Mouse (Mus musculus) thymus, adult 2 months (tissue): ENCODE data around the gene Rundc3a. TPM values are rescaled to one million over a fixed set of nuclear protein-coding genes. Genes with fewer than 3 reads are reported as not detected.

Experiments used
- DNase-seq: peaks from one replicate; pipeline ENCODE4 v3.0.0; 2021
- H3K27ac ChIP-seq: fragments of 200-500 bp; 2 replicates; pipeline ENCODE4 v1.5.1; 2012; ENCODE audit warnings: low read length, control low read depth; ENCODE audit not compliant: control insufficient read depth, insufficient read depth
- H3K27me3 ChIP-seq: fragments of 200-500 bp; 2 replicates; pipeline ENCODE4 v1.6.1; 2012; ENCODE audit warnings: mild to moderate bottlenecking, low read length, moderate library complexity, mixed read lengths; ENCODE audit not compliant: control insufficient read depth, insufficient read depth
- H3K36me3 ChIP-seq: fragments of 200-500 bp; 2 replicates; pipeline ENCODE4 v1.6.1; 2012; ENCODE audit warnings: mild to moderate bottlenecking, low read length, moderate library complexity; ENCODE audit not compliant: control insufficient read depth, insufficient read depth
- H3K4me1 ChIP-seq: fragments of 200-500 bp; replicated peaks from 2 replicates; pipeline ENCODE4 v1.6.1; 2012; ENCODE audit warnings: low read length; ENCODE audit not compliant: control insufficient read depth, insufficient read depth
- H3K4me3 ChIP-seq: fragments of 200-500 bp; 2 replicates; pipeline ENCODE4 v1.5.1; 2012; ENCODE audit warnings: mild to moderate bottlenecking, low read length, control low read depth, moderate library complexity; ENCODE audit not compliant: control insufficient read depth, insufficient read depth
- CTCF ChIP-seq: fragments of 200-500 bp; IDR thresholded peaks from 2 replicates; pipeline ENCODE4 v1.5.1; 2012; ENCODE audit warnings: mild to moderate bottlenecking, control low read depth, low read length, moderate library complexity, borderline replicate concordance; ENCODE audit not compliant: control insufficient read depth, poor library complexity, insufficient read depth; ENCODE audit errors: extremely low read depth
- POLR2A ChIP-seq: fragments of 200-500 bp; IDR thresholded peaks from 2 replicates; pipeline ENCODE4 v1.6.1; 2012; ENCODE audit warnings: mild to moderate bottlenecking, low read length, control low read depth, moderate library complexity; ENCODE audit not compliant: control insufficient read depth, poor library complexity, insufficient read depth; ENCODE audit errors: extremely low read depth
- WGBS: fragments of 180-500 bp; shearing (Covaris S2); methylation state at CpG from one replicate; pipeline ENCODE4 v1.1.7; 2018; 5-methylcytosine and 5-hydroxymethylcytosine counted together
- polyA plus RNA-seq: library from polyadenylated mRNA; depleted of rRNA; stranded (reverse); fragments of >200 nt; gene quantifications from 2 replicates; pipeline ENCODE4 v1.2.3, GENCODE M21; 2012

Gene Rundc3a
- polyA plus RNA-seq, 1 experiment, result 8.1 TPM

DNA sequence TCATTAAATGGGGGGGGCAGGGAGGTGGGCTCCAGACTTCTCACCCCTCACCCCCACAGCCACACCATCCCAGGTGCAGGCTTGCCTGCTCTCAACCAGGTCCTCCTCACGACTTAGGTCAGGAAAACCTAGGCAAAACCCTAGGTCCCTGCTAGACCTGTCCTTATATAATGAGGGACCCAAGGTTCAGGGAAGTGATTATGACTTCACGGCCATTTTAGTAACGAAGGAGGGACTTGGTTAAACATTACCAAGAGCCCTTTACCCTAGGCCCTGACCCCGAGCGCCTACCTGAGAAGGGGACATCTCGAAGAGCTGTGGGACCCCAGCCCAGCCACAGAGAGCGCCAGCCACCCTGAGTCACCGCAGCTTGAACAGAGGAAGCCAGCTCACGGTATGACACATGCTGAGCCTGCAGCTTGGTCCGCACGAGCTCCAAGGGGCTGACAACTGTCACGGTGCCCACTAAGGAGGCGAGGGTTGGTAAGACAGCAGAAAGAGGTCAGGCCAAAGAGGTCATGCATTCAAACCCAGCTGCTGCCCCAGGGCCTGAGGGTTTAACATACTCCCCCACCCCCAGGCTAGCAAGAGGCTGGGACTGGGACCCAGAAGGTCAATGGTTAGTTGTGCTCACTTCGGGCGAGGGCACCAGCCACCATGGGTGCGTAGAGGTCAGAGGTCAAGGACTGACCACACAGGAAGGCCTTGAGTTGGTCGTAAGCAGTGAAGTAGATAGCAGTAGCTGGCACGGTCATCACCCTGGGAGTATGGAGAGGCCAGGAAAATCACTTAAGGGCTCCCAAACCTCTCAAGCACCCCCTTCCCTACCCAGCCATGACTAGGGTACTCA is 11.2 kb downstream of the Rundc3a start:
- Histone ChIP-seq H3K27ac (no peak overlapping the region), H3K36me3 (no peaks in the 10 kb centered on the region), H3K27me3 (peaks cover 3% of the 10 kb centered on the region; the same call in 1 of the 2 replicates), H3K4me1 (peaks cover 12% of the 10 kb centered on the region), H3K4me3 (no peak overlapping the region)
- no peak for TF ChIP-seq CTCF
- no peak for TF ChIP-seq POLR2A
- no peak for DNase-seq
- WGBS, result 95% methylated on average over 18 of the region's 18 CpGs

DNA sequence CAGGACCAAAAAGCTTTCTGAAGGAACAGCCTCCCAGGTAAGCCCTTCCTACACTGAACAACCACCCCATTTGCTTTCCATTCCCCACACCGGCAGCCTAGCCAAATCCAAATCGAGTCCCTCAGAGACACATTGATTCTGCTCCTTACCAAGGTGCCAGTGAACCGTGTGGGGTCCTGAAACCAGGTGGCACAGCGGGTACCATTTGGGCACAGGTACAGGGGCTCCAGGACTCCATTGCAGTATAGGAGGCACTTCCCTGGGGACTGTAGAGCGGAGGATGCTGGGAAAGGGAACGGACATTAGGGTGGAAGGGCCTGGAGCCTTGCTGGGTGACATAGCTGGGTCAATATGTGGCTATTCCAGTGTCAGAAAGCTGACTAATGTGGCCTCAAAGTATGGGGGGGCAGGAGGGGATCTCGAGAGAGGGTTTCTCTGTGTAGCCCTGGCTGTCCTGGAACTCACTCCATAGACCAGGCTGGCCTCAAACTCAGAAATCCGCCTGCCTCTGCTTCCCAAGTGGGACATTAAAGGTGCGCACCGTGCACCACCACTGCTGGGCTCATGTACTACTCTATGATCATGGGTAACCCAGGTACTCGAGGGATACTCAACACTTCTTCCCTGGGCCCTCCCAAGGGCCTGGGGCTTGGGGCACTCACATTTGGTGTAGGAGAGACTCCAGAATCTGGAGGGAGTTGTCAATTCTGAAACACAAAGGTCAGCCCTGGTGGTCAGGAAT is 12.5 kb downstream of the Rundc3a start:
- Histone ChIP-seq H3K4me1 (peaks cover 12% of the 10 kb centered on the region), H3K4me3 (no peak overlapping the region), H3K27ac (no peak overlapping the region), H3K27me3 (no peaks in the 10 kb centered on the region; the same call in 1 of the 2 replicates), H3K36me3 (no peaks in the 10 kb centered on the region)
- WGBS, result 88% methylated on average over 11 of the region's 11 CpGs
- no peak for TF ChIP-seq CTCF
- no peak for TF ChIP-seq POLR2A
- no peak for DNase-seq

DNA sequence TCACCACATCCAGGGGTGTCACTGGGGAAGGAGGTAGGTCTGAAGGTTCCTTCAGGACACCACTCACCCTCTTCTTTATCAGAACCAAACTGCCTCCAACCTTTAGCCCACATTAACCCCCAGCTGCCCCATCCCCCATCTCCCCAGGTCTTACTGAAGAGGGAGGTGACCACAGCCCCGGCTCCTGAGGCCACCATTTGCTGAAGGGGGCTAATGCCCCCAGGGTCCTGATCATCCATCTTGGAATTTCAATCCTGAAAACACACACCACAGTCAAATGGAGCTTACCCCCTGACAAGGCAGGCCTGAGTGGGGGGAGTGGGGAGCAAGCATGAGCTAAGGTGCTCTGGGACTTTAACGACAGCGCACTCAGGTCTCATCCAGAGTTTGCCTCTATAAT is 13.2 kb downstream of the Rundc3a start:
- Histone ChIP-seq H3K4me3 (no peak overlapping the region; the same call in 1 of the 2 replicates), H3K27me3 (no peaks in the 10 kb centered on the region), H3K4me1 (peaks cover 12% of the 10 kb centered on the region), H3K27ac (no peak overlapping the region), H3K36me3 (no peaks in the 10 kb centered on the region)
- 52% methylated on average over 3 of the region's 3 CpGs for WGBS
- TF ChIP-seq POLR2A (no peak), CTCF (no peak)
- no peak for DNase-seq

DNA sequence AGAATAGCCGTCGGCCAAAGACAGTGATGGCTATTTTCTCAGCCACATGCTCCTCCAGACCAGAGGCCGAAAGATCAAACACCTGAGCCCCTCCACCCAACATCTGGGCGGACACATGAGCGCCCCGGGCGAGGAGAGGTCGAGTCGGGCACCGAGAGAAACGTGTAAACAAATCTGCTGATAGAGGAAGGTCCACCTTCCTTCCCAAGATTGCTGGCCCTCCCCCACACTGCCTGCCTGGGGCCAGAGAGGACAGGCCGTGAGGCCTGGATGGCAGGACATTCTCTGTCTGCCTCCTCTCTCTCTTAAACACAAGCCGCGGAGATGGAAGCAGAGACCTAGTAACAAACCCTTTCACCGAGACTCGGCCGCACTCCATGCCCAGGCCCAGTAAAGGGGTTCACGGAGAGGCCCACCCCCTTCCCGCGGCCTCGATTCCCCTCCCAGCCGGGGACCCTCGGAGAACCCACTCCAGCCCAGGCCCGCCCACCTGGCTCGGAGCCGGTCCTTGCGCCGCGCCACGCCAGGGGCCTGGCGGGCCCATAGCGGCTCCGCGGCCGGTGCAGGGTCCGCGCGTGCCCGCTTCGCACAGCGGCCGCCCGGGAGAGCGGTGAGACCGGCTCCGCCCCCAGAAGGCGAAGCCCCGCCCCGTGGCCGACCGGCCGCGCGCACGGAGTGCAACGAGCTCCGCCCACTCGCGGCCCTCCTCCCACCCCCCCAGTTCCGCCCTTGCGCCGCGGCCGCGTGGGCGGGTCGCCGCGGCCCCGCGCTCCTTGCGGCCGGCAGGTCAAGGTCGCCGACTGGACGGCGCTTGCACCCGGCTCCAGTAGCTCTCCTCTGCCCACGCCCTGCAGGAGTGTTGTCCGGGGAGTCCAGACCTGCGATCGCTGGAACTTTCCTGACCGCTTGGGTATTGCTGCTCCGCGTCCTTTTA is 14.0 kb downstream of the Rundc3a start:
- peak; percentile 92 for DNase-seq
- under 1% methylated on average over 85 of the region's 85 CpGs for WGBS
- H3K4me1 ChIP-seq, result peaks cover 12% of the 10 kb centered on the region
- TF ChIP-seq CTCF (peak; percentile 44; the same call in 1 of the 2 replicates), POLR2A (0 out of 2 replicates have a peak, but pooled peaks have one; percentile 11)
- peak overlapping the region; percentile 55 for H3K27ac ChIP-seq
- H3K36me3 ChIP-seq, result no peaks in the 10 kb centered on the region
- H3K4me3 ChIP-seq, result peak overlapping the region; percentile 60
- no peaks in the 10 kb centered on the region for H3K27me3 ChIP-seq

DNA sequence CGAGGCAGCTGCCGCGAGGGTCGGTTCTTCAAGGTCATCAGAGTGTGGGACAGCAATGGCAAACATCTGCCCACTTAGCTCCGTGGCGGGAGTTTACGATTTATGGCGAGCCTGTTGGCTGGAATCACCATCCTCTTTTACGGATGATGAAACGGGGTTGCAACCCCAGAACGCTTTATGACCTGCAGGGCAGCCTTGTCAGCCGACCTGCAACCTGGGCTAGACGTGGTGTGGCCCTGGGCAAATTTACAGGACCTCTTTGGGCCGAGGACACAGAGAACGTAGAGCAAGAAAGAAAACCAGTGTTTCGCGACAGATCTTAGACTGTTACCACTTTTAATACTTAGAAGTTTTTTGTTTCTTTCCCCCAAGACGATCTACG is 14.6 kb downstream of the Rundc3a start, which contains the start of gene Slc25a39:
Gene Slc25a39, minus strand, starts transcription at position 113 of the 382 bp plus-strand sequence.
- TF ChIP-seq CTCF, result no peak
- no peak for TF ChIP-seq POLR2A
- no peak for DNase-seq
- Histone ChIP-seq H3K4me3 (peak within 1 kb of the TSS; percentile 60), H3K27me3 (no peaks in the 10 kb centered on the region), H3K27ac (peak within 1 kb of the TSS; percentile 55), H3K36me3 (no peaks in the 10 kb centered on the region), H3K4me1 (peaks cover 12% of the 10 kb centered on the region)
- WGBS, result 1% methylated on average over 19 of the region's 19 CpGs

DNA sequence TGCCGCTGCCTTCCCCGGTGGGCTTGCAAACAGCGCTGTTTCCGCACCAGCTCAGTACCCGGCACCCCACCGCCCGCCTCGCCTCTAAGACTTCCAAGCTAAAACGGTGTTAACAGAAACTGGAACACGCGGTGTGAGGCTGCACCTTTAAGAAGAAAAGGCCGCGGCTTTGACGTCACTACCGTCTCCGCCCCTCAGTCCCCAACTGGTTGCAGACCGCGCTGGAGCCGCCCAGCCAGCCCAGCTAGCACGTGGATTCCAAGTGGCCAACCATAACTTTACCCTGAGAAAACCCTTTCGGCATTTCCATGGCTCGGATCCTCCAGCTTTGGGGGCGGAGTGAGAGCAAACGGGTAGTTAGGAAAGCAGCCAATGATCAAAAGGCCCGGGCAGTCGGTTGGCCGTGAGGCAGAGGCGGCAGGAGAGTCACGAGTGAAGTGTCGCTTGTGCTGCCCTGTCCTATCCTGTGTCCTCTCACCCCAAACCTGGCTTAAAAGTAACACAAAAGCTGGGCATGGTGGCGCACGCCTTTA is 15.2 kb downstream of the Rundc3a start:
- WGBS, result under 1% methylated on average over 32 of the region's 32 CpGs
- Histone ChIP-seq H3K36me3 (no peaks in the 10 kb centered on the region), H3K4me3 (peak overlapping the region; percentile 60), H3K4me1 (peaks cover 12% of the 10 kb centered on the region), H3K27ac (peak overlapping the region; percentile 55), H3K27me3 (no peaks in the 10 kb centered on the region)
- TF ChIP-seq POLR2A (peak; percentile 65; the same call in 1 of the 2 replicates), CTCF (no peak)
- DNase-seq, result peak; percentile 92
